Mouse (Mus musculus) ES-E14 (cell line): ENCODE results near the gene Gpd1.

Experiments used
- HCFC1 ChIP-seq: IDR thresholded peaks from 2 replicates; pipeline ENCODE4 v1.6.1; 2012; ENCODE audit warnings: low read length, inconsistent platforms, borderline replicate concordance; ENCODE audit not compliant: insufficient read depth
- ZNF384 ChIP-seq: IDR thresholded peaks from 2 replicates; pipeline ENCODE4 v1.6.1; 2012; ENCODE audit warnings: low read depth, low read length, inconsistent platforms

DNA sequence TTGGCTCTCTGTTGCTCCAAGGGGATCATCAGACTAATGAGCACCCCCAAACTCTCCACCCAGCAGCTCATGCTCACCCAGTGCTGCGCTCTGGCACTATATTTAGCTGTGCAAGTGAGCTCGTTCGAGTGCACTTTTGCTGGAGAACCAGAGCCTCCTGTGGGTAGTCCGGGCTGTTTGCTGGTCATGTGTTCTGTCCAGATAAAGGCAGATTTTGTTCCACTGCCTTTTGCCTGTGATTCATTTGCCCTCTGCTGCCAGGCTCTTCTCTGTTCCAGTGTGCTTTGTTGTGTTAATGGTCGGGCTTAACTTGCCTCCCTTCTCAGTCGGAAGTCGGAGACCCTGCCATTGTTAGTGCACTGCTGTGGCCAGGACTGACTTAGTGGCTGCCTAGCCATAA, 12.4 kb upstream of the Gpd1 start:
- TF ChIP-seq HCFC1: no peak
- TF ChIP-seq ZNF384: no peak
